ENCODE assay signal across 8 mouse cellular contexts in the genomic region with DNA sequence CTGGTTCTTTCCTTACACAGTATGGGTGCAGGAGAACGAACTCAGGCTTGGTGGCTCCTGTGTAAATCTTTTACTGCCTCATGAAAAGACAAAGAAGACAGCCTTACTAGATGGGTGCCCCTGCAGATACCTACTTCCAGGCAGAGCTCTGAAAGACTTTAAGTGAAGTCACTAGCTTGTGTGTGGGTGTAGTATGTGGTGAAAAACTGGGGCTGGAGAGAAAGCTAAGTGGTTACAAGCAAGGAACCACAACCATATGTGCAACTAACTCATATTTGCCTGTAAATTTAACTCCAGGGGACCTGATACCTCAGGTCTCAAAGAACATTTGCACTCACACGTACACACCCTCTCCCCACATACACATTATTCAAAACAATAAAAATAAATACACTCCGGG. TPM values are rescaled to one million over a fixed set of nuclear protein-coding genes. Genes with fewer than 3 reads are reported as not detected.
DNase-seq lines count a peak whose midpoint lies in the region; ATAC-seq and TF ChIP-seq lines count a peak whose summit lies in the region.

No protein-coding gene starts in this region.

- no peak for TF ChIP-seq POLR2A in testis, adult 2 months (IDR thresholded peaks at IDR 0.05; ENCODE audit: control insufficient read depth, low read depth, low read length)

- no peaks in the 10 kb centered on the region for H3K27me3 ChIP-seq in testis, adult 2 months (ENCODE audit: control insufficient read depth, insufficient read depth, low read length)
- H3K27me3 ChIP-seq in liver, embryonic 13.5 days, result 0 out of 2 replicates have a peak, but pooled peaks cover 6% of the 10 kb centered on the region

- WGBS in liver, embryonic 13.5 days (ENCODE audit: insufficient replicate concordance), result 30% methylated on average over 3 of the region's 3 CpGs

- H3K36me3 ChIP-seq in testis, adult 2 months (ENCODE audit: control insufficient read depth, insufficient read depth, low read length), result no peaks in the 10 kb centered on the region
- peaks cover 26% of the 10 kb centered on the region for H3K36me3 ChIP-seq in liver, embryonic 13.5 days

- peaks cover 22% of the 10 kb centered on the region for H3K4me1 ChIP-seq in testis, adult 2 months (ENCODE audit: control insufficient read depth, insufficient read depth, low read length)
- peaks cover 62% of the 10 kb centered on the region for H3K4me1 ChIP-seq in liver, embryonic 13.5 days (replicated peaks)

- no peak for TF ChIP-seq CTCF in testis, adult 2 months (IDR thresholded peaks at IDR 0.05; ENCODE audit: control insufficient read depth, insufficient read depth, insufficient replicate concordance, low read depth, low read length)

- no peaks in the 10 kb centered on the region for H3K9me3 ChIP-seq in liver, embryonic 13.5 days (replicated peaks)

- H3K4me3 ChIP-seq in testis, adult 2 months (ENCODE audit: control insufficient read depth, low read depth, low read length), result no peak overlapping the region
- H3K4me3 ChIP-seq in liver, embryonic 13.5 days (replicated peaks), result peak overlapping the region; percentile 75

- no peak for ATAC-seq in liver, embryonic 13.5 days (ENCODE audit: low read depth)

- peak overlapping the region; percentile 50 for H3K27ac ChIP-seq in testis, adult 2 months (ENCODE audit: control insufficient read depth, insufficient read depth, low read depth, low read length)
- H3K27ac ChIP-seq in liver, embryonic 13.5 days, result no peak overlapping the region; the same call in 1 of the 2 replicates

- peak; percentile 17 for DNase-seq in cerebellum, adult 9-11 months
- no peak for DNase-seq in cerebellum, adult 8-10 months
- DNase-seq in testis, postnatal 14 days (ENCODE audit: low spot score), result no peak
- DNase-seq in liver, embryonic 13.5 days, result no peak
- no peak for DNase-seq in adrenal gland, postnatal 25 days
- DNase-seq in right cerebral cortex, adult 18-20 months, result no peak
- no peak for DNase-seq in left cerebral cortex, adult 8-10 months (ENCODE audit: low spot score in 2 of 2)

- peak overlapping the region; percentile 82 for H3K9ac ChIP-seq in liver, embryonic 13.5 days

- H3K4me2 ChIP-seq in liver, embryonic 13.5 days, result peak overlapping the region; percentile 88

RNA-seq across cellular contexts. Expression of a gene that starts 0.5 kb away (rescaled TPM):
- polyA plus RNA-seq in testis, adult 2 months (2012; rRNA removed), result 70.0 and 71.3 TPM in 2 replicates
- polyA plus RNA-seq in liver, embryonic 13.5 days (2015; fragmentation: Nextera tagmentation; extraction: Ambion mirVana), result 34.0 and 34.7 TPM in 2 replicates
- total RNA-seq in adrenal gland, postnatal 25 days (2021), result 53.7 and 100 TPM in 2 replicates
- 100 to 1,000 TPM in 1 of 4 experiments, 10 to 100 TPM in 3; 89.0 to 124 (median 93.6) TPM for total RNA-seq in left cerebral cortex, adult 8-10 months (2022)

RNA-seq across cellular contexts. Expression of a gene that starts 2.2 kb away (rescaled TPM):
- 0.65 and 0.89 TPM in 2 replicates for polyA plus RNA-seq in testis, adult 2 months (2012; rRNA removed)
- polyA plus RNA-seq in liver, embryonic 13.5 days (2015; fragmentation: Nextera tagmentation; extraction: Ambion mirVana), result 2.0 and 2.1 TPM in 2 replicates
- 7.2 and 10.9 TPM in 2 replicates for total RNA-seq in adrenal gland, postnatal 25 days (2021)
- 10 to 100 TPM; 26.2 to 30.7 (median 29.4) TPM for total RNA-seq in left cerebral cortex, adult 8-10 months (2022)

RNA-seq across cellular contexts. Expression of a gene that starts 8.4 kb away (rescaled TPM):
- 0.14 TPM in 1 of 2 replicates, not detected in the other for polyA plus RNA-seq in testis, adult 2 months (2012; rRNA removed)
- polyA plus RNA-seq in liver, embryonic 13.5 days (2015; fragmentation: Nextera tagmentation; extraction: Ambion mirVana), result 0.35 and 0.53 TPM in 2 replicates
- total RNA-seq in adrenal gland, postnatal 25 days (2021), result not detected in 2 replicates
- total RNA-seq in left cerebral cortex, adult 8-10 months (2022), result 1 to 10 TPM in 1 of 4 experiments, under 1 TPM in 3; 0.30 to 1.0 (median 0.46) TPM

RNA-seq across cellular contexts. Expression of a gene that starts 12.5 kb away (rescaled TPM):
- 3.2 TPM in 2 replicates for polyA plus RNA-seq in testis, adult 2 months (2012; rRNA removed)
- not detected in 2 replicates for polyA plus RNA-seq in liver, embryonic 13.5 days (2015; fragmentation: Nextera tagmentation; extraction: Ambion mirVana)
- not detected in 2 replicates for total RNA-seq in adrenal gland, postnatal 25 days (2021)
- total RNA-seq in left cerebral cortex, adult 8-10 months (2022), result not detected

RNA-seq across cellular contexts. Expression of a gene that starts 13.9 kb away (rescaled TPM):
- 17.3 and 17.6 TPM in 2 replicates for polyA plus RNA-seq in testis, adult 2 months (2012; rRNA removed)
- polyA plus RNA-seq in liver, embryonic 13.5 days (2015; fragmentation: Nextera tagmentation; extraction: Ambion mirVana), result 20.4 and 21.4 TPM in 2 replicates
- total RNA-seq in adrenal gland, postnatal 25 days (2021), result 55.5 and 56.3 TPM in 2 replicates
- 10 to 100 TPM; 16.0 to 21.9 (median 18.7) TPM for total RNA-seq in left cerebral cortex, adult 8-10 months (2022)
